8 mouse cellular contexts compared by ENCODE assay signal in the genomic region with DNA sequence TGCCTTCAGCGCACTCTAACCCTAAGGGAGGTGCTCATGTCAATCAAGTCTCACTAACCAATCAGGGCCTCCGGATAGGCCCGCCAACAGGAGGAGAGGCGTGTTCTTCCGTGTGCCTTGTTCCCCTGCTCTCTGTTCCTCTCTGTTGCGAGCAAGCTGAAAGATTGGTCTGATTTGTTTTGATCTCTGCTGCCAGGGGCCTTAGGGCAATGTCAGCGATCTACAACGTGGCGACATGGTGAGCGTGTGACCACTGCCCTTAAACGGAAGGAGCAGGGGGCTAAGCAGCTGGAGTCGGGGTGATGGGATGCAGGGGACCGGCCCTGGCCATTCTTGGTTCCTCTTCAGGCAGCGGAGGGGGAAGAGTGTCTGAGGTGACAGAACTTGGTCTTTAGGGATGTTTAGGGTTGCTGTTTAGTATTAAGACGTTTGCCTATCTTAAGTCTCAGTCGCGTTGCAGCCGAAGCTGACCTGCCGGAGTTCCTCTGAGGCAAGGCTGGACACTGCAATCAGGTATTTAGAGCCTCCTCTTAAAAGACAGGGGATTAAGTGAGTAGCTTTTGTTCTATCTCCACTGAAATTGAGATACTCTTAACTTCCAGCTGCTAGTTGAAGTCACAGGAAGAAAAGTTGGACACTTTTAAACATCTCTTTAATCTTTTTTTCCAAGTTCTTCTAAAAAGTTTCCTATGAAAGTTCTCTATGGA.
DNase-seq lines count a peak whose midpoint lies in the region; ATAC-seq lines count a peak whose summit lies in the region.
"Not testable (repeated sequence)": the region's sequence is repeated elsewhere in the genome, so short reads cannot be mapped to it uniquely, and the experiment has no call there.

No protein-coding gene starts in this region.

- not testable (repeated sequence) for H3K9me3 ChIP-seq in embryonic facial prominence, embryonic 14.5 days (ENCODE audit: control insufficient read depth, low read length)
- H3K9me3 ChIP-seq in limb, embryonic 12.5 days, result peaks cover 10% of the 10 kb centered on the region; the same call in 1 of the 2 replicates
- H3K9me3 ChIP-seq in midbrain, embryonic 10.5 days (replicated peaks), result peaks cover 11% of the 10 kb centered on the region

- H3K27me3 ChIP-seq in embryonic facial prominence, embryonic 14.5 days (replicated peaks; ENCODE audit: control insufficient read depth, insufficient read depth, low read length); limb, embryonic 12.5 days; midbrain, embryonic 10.5 days (ENCODE audit: low read depth, poor library complexity, severe bottlenecking): not testable (repeated sequence)

- peak; percentile 29 for DNase-seq in adrenal gland, postnatal 25 days
- DNase-seq in embryonic facial prominence, embryonic 14.5 days (ENCODE audit: low spot score), result peak; percentile 79
- peak; percentile 36 for DNase-seq in heart, adult 8-10 months (ENCODE audit: low spot score)
- peak; percentile 54 for DNase-seq in kidney, adult 11 months
- peak; percentile 65 for DNase-seq in midbrain, embryonic 10.5 days (ENCODE audit: low spot score)
- DNase-seq in right cerebral cortex, postnatal 25 days, result peak; percentile 3
- DNase-seq in urinary bladder, postnatal 14 days (ENCODE audit: low spot score), result peak; percentile 49

- H3K36me3 ChIP-seq in embryonic facial prominence, embryonic 14.5 days (ENCODE audit: control insufficient read depth, insufficient read depth, low read length); limb, embryonic 12.5 days: not testable (repeated sequence)
- H3K36me3 ChIP-seq in midbrain, embryonic 10.5 days, result peaks cover 11% of the 10 kb centered on the region

- 0 out of 2 replicates have a peak, but pooled peaks have one; percentile 41 for ATAC-seq in embryonic facial prominence, embryonic 14.5 days (ENCODE audit: low read depth)
- not testable (repeated sequence) for ATAC-seq in limb, embryonic 12.5 days (ENCODE audit: insufficient number of reproducible peaks, insufficient read depth, low FRiP score, low TSS enrichment, low read depth)

- peak overlapping the region; percentile 55 for H3K4me3 ChIP-seq in embryonic facial prominence, embryonic 14.5 days (ENCODE audit: low read depth, low read length)
- peak overlapping the region; percentile 54 for H3K4me3 ChIP-seq in limb, embryonic 12.5 days (replicated peaks)
- peak overlapping the region; percentile 67 for H3K4me3 ChIP-seq in midbrain, embryonic 10.5 days

- WGBS in embryonic facial prominence, embryonic 14.5 days, result 2% methylated on average over 19 of the region's 19 CpGs
- WGBS in limb, embryonic 12.5 days, result 2% methylated on average over 19 of the region's 19 CpGs
- whole genome bisulfite sequencing in midbrain, embryonic 10.5 days, result under 1% methylated on average over 19 of the region's 19 CpGs

- not testable (repeated sequence) for H3K4me1 ChIP-seq in embryonic facial prominence, embryonic 14.5 days (ENCODE audit: control insufficient read depth, insufficient read depth, low read length); limb, embryonic 12.5 days (replicated peaks); midbrain, embryonic 10.5 days

- peak overlapping the region; percentile 71 for H3K9ac ChIP-seq in embryonic facial prominence, embryonic 14.5 days (ENCODE audit: low read depth, low read length)
- H3K9ac ChIP-seq in limb, embryonic 12.5 days (replicated peaks), result peak overlapping the region; percentile 63

- not testable (repeated sequence) for H3K27ac ChIP-seq in embryonic facial prominence, embryonic 14.5 days (replicated peaks; ENCODE audit: low read depth, low read length)
- peak overlapping the region; percentile 72 for H3K27ac ChIP-seq in limb, embryonic 12.5 days
- peak overlapping the region; percentile 85 for H3K27ac ChIP-seq in midbrain, embryonic 10.5 days (replicated peaks)

- H3K4me2 ChIP-seq in embryonic facial prominence, embryonic 14.5 days (ENCODE audit: low read depth, low read length), result peak overlapping the region; percentile 49
- H3K4me2 ChIP-seq in limb, embryonic 12.5 days, result peak overlapping the region; percentile 52

Comparison
In these comparisons a context has a peak if more than half of its experiments do, and no peak if none do; other contexts are left out.
1. DNase-seq: peak in every context shown above with its lines; median percentile 79 in embryonic facial prominence, embryonic 14.5 days; 65 in midbrain, embryonic 10.5 days; 54 in kidney, adult 11 months; 49 in urinary bladder, postnatal 14 days; 36 in heart, adult 8-10 months; 29 in adrenal gland, postnatal 25 days; 3 in right cerebral cortex, postnatal 25 days.